Mouse (Mus musculus) kidney, postnatal 0 days (tissue): Measurements from ENCODE around the gene 3110082J24Rik. TPM values are rescaled to one million over a fixed set of nuclear protein-coding genes. Genes with fewer than 3 reads are reported as not detected.

ENCODE experiments used
- ATAC-seq: fragments of 200-750 bp; cut with Nextera tagmentation; replicated peaks from 2 replicates; pipeline ENCODE4 v1.8.0; 2017; ENCODE audit warnings: low read depth, moderate number of reproducible peaks, moderate TSS enrichment, moderate library complexity; ENCODE audit not compliant: low FRiP score
- DNase-seq: peaks from one replicate; pipeline ENCODE4 v3.0.0-alpha.2; 2016; ENCODE audit warnings: low spot score
- H3K27ac ChIP-seq: fragments of 300-500 bp; sonication (generic); 2 replicates; pipeline ENCODE4 v1.5.1; 2014; ENCODE audit warnings: mild to moderate bottlenecking
- H3K27me3 ChIP-seq: fragments of 300-500 bp; sonication (generic); 2 replicates; pipeline ENCODE4 v1.6.1; 2014; ENCODE audit warnings: low read length, mixed read lengths; ENCODE audit not compliant: insufficient read depth
- H3K36me3 ChIP-seq: fragments of 300-500 bp; sonication (generic); 2 replicates; pipeline ENCODE4 v1.6.1; 2014; ENCODE audit warnings: low read length, mixed read lengths; ENCODE audit not compliant: insufficient read depth
- H3K4me1 ChIP-seq: fragments of 300-500 bp; sonication (generic); replicated peaks from 2 replicates; pipeline ENCODE4 v1.6.1; 2014; ENCODE audit warnings: antibody characterized with exemption, low read length, mixed read lengths; ENCODE audit not compliant: insufficient read depth
- H3K4me2 ChIP-seq: fragments of 300-500 bp; sonication (generic); 2 replicates; pipeline ENCODE4 v1.6.1; 2014; ENCODE audit warnings: mild to moderate bottlenecking, low read length, moderate library complexity, mixed read lengths
- H3K4me3 ChIP-seq: fragments of 300-500 bp; sonication (generic); replicated peaks from 2 replicates; pipeline ENCODE4 v1.5.1; 2014; ENCODE audit warnings: low read depth, low read length
- H3K9ac ChIP-seq: fragments of 300-500 bp; sonication (generic); 2 replicates; pipeline ENCODE4 v1.6.1; 2014; ENCODE audit warnings: low read depth, low read length
- H3K9me3 ChIP-seq: fragments of 300-500 bp; sonication (generic); replicated peaks from 2 replicates; pipeline ENCODE4 v1.6.1; 2016; ENCODE audit warnings: low read length, inconsistent platforms, mixed read lengths
- CTCF ChIP-seq: IDR thresholded peaks from 2 replicates; pipeline ENCODE4 v1.5.1; 2016; ENCODE audit warnings: antibody characterized with exemption, low read depth, mild to moderate bottlenecking, moderate library complexity
- WGBS: fragments of 180-500 bp; shearing (Covaris S2); extraction: QIAGEN DNeasy Blood & Tissue Kit; methylation state at CpG from one replicate; pipeline ENCODE4 v1.1.7; 2014; 5-methylcytosine and 5-hydroxymethylcytosine counted together
- polyA plus RNA-seq: library from polyadenylated mRNA; unstranded; fragments of >200 nt; fragmentation: Nextera tagmentation; extraction: Ambion mirVana; gene quantifications from 2 replicates; pipeline ENCODE4 v1.2.1, GENCODE M21; 2015

Gene 3110082J24Rik
- polyA plus RNA-seq, 1 experiment from 2014 or later = not detected

DNA sequence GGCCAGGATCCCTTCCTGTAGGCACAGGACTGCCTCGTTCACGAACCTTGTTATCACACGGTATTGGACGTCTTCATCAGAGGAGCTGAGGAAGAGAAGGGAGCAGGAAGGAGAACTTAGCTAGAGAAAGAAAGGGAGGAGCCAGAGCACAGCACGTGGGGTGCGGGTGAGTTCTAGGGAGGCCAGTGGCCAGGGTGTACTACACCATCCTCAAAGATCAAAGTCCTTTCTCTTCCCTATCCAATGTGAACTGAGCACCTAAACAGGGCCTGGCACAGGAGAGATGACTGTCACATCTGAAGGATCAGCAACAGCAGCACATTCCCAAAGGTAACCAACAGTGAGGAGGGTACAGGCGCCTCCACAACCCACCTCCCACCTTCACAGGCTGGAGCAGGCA, 14.2 kb upstream of the 3110082J24Rik start:
- Histone ChIP-seq H3K27me3 (no peaks in the 10 kb centered on the region), H3K9ac (no peak overlapping the region), H3K4me1 (no peaks in the 10 kb centered on the region), H3K27ac (no peak overlapping the region), H3K36me3 (peaks cover 52% of the 10 kb centered on the region), H3K9me3 (no peaks in the 10 kb centered on the region), H3K4me2 (no peak overlapping the region), H3K4me3 (no peak overlapping the region)
- WGBS = 80% methylated on average over 7 of the region's 7 CpGs
- DNase-seq (no peak), ATAC-seq (peak; percentile 52; the same call in 1 of the 2 replicates)
- TF ChIP-seq CTCF = no peak

DNA sequence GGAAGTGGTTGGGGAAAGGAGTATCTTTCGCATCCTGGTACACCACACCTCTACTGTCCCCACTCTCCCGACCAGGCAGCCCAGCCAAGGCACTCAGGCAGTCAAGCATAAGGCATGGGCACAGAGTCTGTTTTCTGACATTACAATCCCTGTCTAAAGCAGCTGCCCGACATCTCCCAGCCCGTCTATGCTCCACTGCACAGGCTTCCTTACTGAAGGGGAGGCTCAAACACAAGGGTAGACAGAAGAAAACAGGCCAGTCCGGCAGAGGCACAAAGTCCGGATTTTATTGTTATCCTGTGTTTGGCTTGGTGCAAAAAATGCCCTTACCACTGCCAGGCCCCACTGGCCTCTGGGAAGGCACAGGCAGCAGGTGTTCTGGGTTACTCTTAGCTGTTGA, 13.3 kb upstream of the 3110082J24Rik start:
- ATAC-seq (peak; percentile 55), DNase-seq (peak; percentile 52)
- no peak overlapping the region for H3K9ac ChIP-seq
- no peak for TF ChIP-seq CTCF
- no peaks in the 10 kb centered on the region for H3K9me3 ChIP-seq
- no peaks in the 10 kb centered on the region; the same call in 1 of the 2 replicates for H3K4me1 ChIP-seq
- peaks cover 44% of the 10 kb centered on the region for H3K36me3 ChIP-seq
- H3K4me2 ChIP-seq = no peak overlapping the region
- peak overlapping the region; percentile 13 for H3K27ac ChIP-seq
- no peak overlapping the region for H3K4me3 ChIP-seq
- peaks cover 7% of the 10 kb centered on the region; the same call in 1 of the 2 replicates for H3K27me3 ChIP-seq
- 49% methylated on average over 6 of the region's 6 CpGs for WGBS

DNA sequence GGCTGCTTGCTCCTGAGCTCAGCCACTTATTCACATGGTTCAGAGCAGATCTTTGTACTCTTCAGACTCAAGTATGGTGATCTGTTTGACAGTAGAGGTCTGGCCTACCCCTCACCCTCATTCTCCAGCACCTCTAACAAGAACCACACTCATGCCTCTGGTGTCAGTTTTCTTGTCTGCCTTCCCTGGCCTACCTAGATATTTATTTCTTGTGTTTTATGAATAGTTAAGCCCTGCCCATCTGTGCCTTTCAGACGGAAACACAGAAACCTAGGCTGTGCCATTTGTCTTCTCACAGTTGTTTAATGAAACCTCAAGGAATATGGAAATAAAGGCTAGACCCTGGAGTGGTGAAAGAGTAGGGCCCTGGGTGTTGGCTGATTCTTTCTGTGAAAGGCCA, 12.1 kb upstream of the 3110082J24Rik start:
- no peak overlapping the region for H3K27ac ChIP-seq
- H3K4me2 ChIP-seq = no peak overlapping the region
- peaks cover 34% of the 10 kb centered on the region for H3K36me3 ChIP-seq
- no peak overlapping the region for H3K9ac ChIP-seq
- ATAC-seq (no peak), DNase-seq (no peak)
- peaks cover 3% of the 10 kb centered on the region; the same call in 1 of the 2 replicates for H3K4me1 ChIP-seq
- TF ChIP-seq CTCF = no peak
- H3K27me3 ChIP-seq = peaks cover 7% of the 10 kb centered on the region; the same call in 1 of the 2 replicates
- H3K4me3 ChIP-seq = no peak overlapping the region
- 76% methylated on average over 1 of the region's 1 CpGs for WGBS
- no peaks in the 10 kb centered on the region for H3K9me3 ChIP-seq

DNA sequence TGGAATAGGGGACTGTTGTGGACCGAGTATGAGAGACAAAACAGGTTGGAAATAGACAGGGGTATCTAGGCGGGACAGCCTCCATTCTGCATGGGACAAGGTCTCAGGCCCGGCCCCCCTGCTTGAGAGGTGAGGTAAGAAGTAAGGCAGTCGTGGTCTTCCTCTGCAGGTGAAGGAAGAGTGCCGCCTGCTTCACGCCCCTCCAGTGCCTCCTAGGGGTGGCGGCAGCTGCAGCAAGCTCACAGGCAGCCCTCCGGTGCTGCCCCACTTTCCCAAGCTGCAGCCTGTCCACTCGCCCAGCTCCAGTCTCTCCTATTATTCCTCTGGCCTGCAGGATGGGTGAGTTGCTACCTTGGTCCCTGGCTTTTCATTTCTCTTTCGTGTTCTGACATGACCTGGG, 9.8 kb upstream of the 3110082J24Rik start:
- DNase-seq = no peak

DNA sequence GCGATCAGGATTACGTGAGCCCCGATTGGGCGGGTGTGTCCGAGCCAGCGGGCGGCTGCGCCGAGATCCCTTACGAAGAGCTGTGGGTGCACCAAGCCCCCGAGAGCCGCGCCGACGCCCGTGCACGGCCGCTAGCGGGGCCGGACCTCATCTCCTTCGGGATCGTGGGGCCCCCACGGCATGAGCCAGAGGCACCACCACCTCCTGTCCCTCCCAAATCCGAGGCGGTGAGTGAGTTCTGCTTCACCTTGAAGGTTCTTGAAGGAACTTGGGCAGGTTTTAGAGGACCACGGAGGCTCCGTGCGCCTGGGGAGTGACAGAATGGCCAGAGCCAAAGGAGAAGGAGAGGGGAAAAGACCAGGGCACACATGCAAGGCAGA, 8.9 kb upstream of the 3110082J24Rik start:
- H3K4me3 ChIP-seq = peak overlapping the region; percentile 55
- ATAC-seq = no peak
- no peaks in the 10 kb centered on the region for H3K9me3 ChIP-seq
- H3K4me1 ChIP-seq = peaks cover 14% of the 10 kb centered on the region
- H3K36me3 ChIP-seq = peaks cover 10% of the 10 kb centered on the region; the same call in 1 of the 2 replicates
- WGBS = under 1% methylated on average over 28 of the region's 28 CpGs
- TF ChIP-seq CTCF = no peak
- DNase-seq = no peak
- peaks cover 7% of the 10 kb centered on the region; the same call in 1 of the 2 replicates for H3K27me3 ChIP-seq
- no peak overlapping the region for H3K27ac ChIP-seq
- H3K4me2 ChIP-seq = peak overlapping the region; percentile 92
- H3K9ac ChIP-seq = peak overlapping the region; percentile 50

More for the DNA sequence above, 9.8 kb upstream of the 3110082J24Rik start:
- Histone ChIP-seq H3K4me1 (peaks cover 12% of the 10 kb centered on the region), H3K36me3 (peaks cover 12% of the 10 kb centered on the region; the same call in 1 of the 2 replicates), H3K27ac (no peak overlapping the region), H3K4me3 (no peak overlapping the region), H3K9ac (no peak overlapping the region), H3K4me2 (no peak overlapping the region), H3K27me3 (peaks cover 7% of the 10 kb centered on the region; the same call in 1 of the 2 replicates), H3K9me3 (no peaks in the 10 kb centered on the region)
- TF ChIP-seq CTCF = peak; percentile 45
- no peak for ATAC-seq
- 34% methylated on average over 10 of the region's 10 CpGs for WGBS

DNA sequence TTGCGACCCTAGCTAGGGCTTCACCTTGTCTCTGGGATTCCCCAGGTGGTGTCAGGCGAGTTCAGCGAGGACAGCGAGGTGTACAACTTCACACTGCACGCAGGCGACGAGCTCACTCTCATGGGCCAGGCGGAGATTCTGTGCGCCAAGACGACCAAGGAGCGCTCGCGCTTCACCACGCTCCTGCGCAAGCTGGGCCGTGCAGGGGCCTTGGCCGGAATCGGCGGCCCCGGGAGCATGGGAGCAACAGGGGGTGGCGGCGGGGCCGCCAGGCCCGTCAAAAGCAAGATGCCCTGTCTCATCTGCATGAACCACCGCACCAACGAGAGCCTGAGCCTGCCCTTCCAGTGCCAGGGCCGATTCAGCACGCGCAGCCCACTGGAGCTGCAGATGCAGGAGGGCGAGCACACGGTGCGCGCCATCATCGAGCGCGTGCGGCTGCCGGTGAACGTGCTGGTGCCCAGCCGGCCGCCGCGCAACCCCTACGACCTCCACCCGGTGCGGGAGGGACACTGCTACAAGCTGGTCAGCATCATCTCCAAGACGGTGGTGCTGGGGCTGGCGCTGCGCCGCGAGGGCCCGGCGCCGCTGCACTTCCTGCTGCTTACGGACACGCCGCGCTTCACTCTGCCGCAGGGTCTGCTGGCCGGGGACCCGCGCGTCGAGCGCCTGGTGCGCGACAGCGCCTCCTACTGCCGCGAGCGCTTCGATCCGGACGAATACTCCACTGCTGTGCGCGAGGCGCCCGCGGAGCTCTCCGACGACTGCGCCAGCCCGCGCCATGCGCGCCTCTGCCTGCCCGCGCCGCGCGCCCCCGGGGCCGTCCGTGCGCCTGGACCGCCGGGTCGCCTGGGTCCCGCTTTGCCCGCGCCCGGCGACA, 8.2 kb upstream of the 3110082J24Rik start:
- TF ChIP-seq CTCF = peak; percentile 68
- Histone ChIP-seq H3K4me3 (peak overlapping the region; percentile 55), H3K9ac (peak overlapping the region; percentile 50), H3K36me3 (peaks cover 4% of the 10 kb centered on the region; the same call in 1 of the 2 replicates), H3K4me2 (peak overlapping the region; percentile 92), H3K9me3 (no peaks in the 10 kb centered on the region), H3K27ac (no peak overlapping the region), H3K4me1 (peaks cover 14% of the 10 kb centered on the region), H3K27me3 (peaks cover 7% of the 10 kb centered on the region; the same call in 1 of the 2 replicates)
- WGBS = 1% methylated on average over 92 of the region's 103 CpGs
- DNase-seq = peak; percentile 88
- peak; percentile 67 for ATAC-seq
